Mouse (Mus musculus): ENCODE results near the gene Pecam1. TPM values are rescaled to one million over a fixed set of nuclear protein-coding genes. Genes with fewer than 3 reads are reported as not detected.

Pecam1 gene
- total RNA-seq, 2 experiments from 2014 or later = 16.9 to 18.8 TPM

DNA sequence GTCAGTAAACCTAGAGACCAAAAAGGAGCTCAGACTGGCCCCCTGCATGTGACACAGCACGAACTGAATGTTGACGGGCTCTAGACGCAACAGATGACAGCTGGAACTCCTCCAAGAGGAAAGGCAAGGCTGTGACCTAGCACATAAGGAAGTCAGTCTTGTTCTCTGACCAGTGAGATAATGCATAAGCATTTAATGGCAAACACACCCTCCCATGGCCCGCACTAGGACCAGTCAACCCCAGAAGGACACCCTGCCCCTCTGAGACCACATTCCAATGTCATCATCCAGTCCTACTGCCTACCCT is 136.1 kb downstream of the Pecam1 start:
- DNase-seq (ENCODE audit: low spot score in 2 of 2) = no peak
- intact Hi-C loops (cut with DNase I) = loop anchor here (5.0 kb wide), 1 partner anchor 112 kb away; no protein-coding TSS in a partner anchor

GRCm38 (mm10) chr11:106613638-106614338 is 136.6 kb downstream of the Pecam1 start:
- intact Hi-C loops (cut with DNase I) = loop anchor here (2.0 to 5.0 kb wide), 2 partner anchors 55 to 111 kb away; no protein-coding TSS in a partner anchor
- DNase-seq (ENCODE audit: low spot score in 2 of 2) = no peak

- peak; percentile 96 to 98 for DNase-seq (ENCODE audit: low spot score in 2 of 2)
- intact Hi-C loops (cut with DNase I) = loop anchor here (2.0 to 5.0 kb wide), 2 partner anchors 54 to 111 kb away; no protein-coding TSS in a partner anchor
Measured at GRCm38 (mm10) chr11:106612961-106613637, 137.3 kb downstream of the Pecam1 start, which contains the start of gene Tex2. Gene Tex2, minus strand, starts transcription at chr11:106613423.

GRCm38 (mm10) chr11:106612209-106612960 is 138.0 kb downstream of the Pecam1 start:
- intact Hi-C loops (cut with DNase I) = loop anchor here (2.0 to 5.0 kb wide), 2 partner anchors 54 to 110 kb away; no protein-coding TSS in a partner anchor
- peak; percentile 36 to 48 for DNase-seq (ENCODE audit: low spot score in 2 of 2)

- intact Hi-C loops (cut with DNase I) = loop anchor here (5.0 kb wide), 1 partner anchor 107 kb away; no protein-coding TSS in a partner anchor
Measured at GRCm38 (mm10) chr11:106609731-106610130, 140.7 kb downstream of the Pecam1 start.

DNA sequence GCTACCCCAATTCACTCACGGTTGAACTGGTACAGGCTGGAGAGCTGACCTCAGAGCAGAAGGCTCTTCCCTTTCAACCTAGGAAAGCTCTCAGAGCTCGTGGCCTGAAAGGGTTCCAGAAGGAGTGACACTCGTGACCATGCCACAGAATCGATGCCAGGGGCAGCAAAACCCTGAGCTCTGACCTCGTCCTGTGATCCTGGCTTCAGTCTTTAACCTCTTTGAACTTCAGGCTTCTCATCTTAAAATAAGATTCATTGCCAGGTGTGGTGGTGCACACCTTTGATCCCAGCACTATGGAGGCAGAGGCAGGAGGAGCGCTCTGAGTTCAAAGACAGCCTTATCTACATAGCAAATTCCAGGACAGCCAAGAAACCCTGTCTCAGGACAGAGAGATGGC is 143.1 kb downstream of the Pecam1 start:
- DNase-seq (ENCODE audit: low spot score in 2 of 2) = no peak
- intact Hi-C loops (cut with DNase I) = no loop called here

More at GRCm38 (mm10) chr11:106609731-106610130, 140.7 kb downstream of the Pecam1 start:
- no peak for DNase-seq (ENCODE audit: low spot score in 2 of 2)

GRCm38 (mm10) chr11:106606042-106606441 is 144.4 kb downstream of the Pecam1 start:
- intact Hi-C loops (cut with DNase I) = no loop called here
- no peak for DNase-seq (ENCODE audit: low spot score in 2 of 2)

Small RNA genes lying within 50 kb of the gene (microRNA-seq; reads per million reads assigned to microRNA genes)
- gene Gm25994 = not detected
- gene Mir3064 = 17.5 reads per million, percentile 37 among the genes with 10 or more reads in this experiment

Other genes with a start within 250 kb of the Pecam1 start
- gene Tex2, start 137.2 kb downstream of the Pecam1 start, total RNA-seq (2021) = 100 to 1,000 TPM; 102 to 112 TPM
- gene Milr1, start 598 bp upstream of the Pecam1 start, total RNA-seq (2021) = under 1 TPM in 1 of 2 experiments, not detected in 1; 0.25 TPM
- 1 to 10 TPM; 3.0 to 3.2 TPM for gene Polg2, start 28.9 kb upstream of the Pecam1 start, total RNA-seq (2021)
- 100 to 1,000 TPM; 574 to 675 TPM for gene Ddx5, start 38.6 kb upstream of the Pecam1 start, total RNA-seq (2021)
- gene Cep95, start 38.6 kb upstream of the Pecam1 start, total RNA-seq (2021) = 10 to 100 TPM in 1 of 2 experiments, 1 to 10 TPM in 1; 8.2 to 15.8 TPM
- 10 to 100 TPM; 26.3 to 30.9 TPM for gene Smurf2, start 170.1 kb upstream of the Pecam1 start, total RNA-seq (2021)
- gene Kpna2, start 248.9 kb upstream of the Pecam1 start, total RNA-seq (2021) = 10 to 100 TPM; 23.0 to 34.0 TPM